Mouse (Mus musculus): Measurements from ENCODE around the gene Smok3a. TPM values are rescaled to one million over a fixed set of nuclear protein-coding genes. Genes with fewer than 3 reads are reported as not detected.
"Not testable (repeated sequence)": the region's sequence is repeated elsewhere in the genome, so short reads cannot be mapped to it uniquely, and the experiment has no call there.

Smok3a gene
- not detected in 2 replicates for polyA plus RNA-seq (2012; rRNA removed)

DNA sequence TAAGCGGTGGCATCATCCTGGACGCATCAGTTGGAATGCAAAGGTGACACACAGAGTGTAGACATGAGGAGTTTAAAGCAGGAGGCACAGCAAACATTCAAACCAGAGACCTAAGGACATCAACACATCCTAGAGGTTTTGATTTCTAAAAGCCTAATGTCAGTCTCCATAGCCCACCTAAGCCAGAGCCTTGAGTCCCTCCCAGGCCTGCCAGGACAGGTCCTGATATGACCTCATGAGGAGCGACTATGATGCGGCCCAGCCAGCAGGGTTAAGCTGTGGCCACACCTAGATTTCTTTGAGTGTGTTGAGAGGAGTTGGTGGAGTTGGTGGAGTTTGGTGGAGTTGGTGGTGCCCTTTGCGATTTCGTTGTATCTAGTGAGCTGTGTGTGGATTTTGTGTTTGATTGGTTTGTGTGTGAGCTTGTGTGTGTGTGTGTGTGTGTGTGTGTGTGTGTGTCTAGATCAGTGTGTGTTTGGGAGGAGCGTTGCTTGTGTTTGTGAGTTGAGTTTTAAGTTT is at the start of gene Smok3a, which contains the start of gene Smok3b:
Gene Smok3a (plus strand): TSS at position 301 of the 519 bp plus-strand sequence.
Gene Smok3b (plus strand): TSS at position 469 of the 519 bp plus-strand sequence.
- not testable (repeated sequence) for DNase-seq (ENCODE audit: low read depth)

DNA sequence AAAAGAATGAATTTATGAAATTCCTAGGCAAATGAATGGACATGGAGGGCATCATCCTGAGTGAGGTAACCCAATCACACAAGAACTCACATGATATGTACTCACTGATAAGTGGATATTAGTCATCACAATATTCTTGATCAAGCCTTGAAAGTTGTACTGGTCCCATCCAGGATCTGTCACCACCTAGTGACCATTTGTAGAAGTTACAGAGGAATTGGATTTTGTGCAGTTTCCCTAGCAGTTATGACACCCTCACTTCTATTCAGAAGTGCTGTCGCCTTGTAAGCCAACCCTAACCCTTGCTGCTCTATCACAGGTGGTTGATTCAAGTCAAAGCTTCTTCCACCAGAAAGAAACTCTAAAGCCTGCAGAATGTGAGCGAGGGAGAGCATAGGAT is 47.9 kb upstream of the Smok3a start:
- no peak for DNase-seq (ENCODE audit: low read depth)
- TF ChIP-seq POLR2A (IDR thresholded peaks at IDR 0.05; ENCODE audit: borderline replicate concordance, extremely low read depth, insufficient read depth, insufficient read length, poor library complexity, severe bottlenecking) = no peak
- no peak for TF ChIP-seq CTCF (IDR thresholded peaks at IDR 0.05; ENCODE audit: borderline replicate concordance, extremely low read depth, insufficient read depth, insufficient read length)

- DNase-seq (ENCODE audit: low read depth) = peak; percentile 18
These were observed 47.3 kb upstream of the Smok3a start for GRCm38 (mm10) chr5:137973738-137974137.

DNA sequence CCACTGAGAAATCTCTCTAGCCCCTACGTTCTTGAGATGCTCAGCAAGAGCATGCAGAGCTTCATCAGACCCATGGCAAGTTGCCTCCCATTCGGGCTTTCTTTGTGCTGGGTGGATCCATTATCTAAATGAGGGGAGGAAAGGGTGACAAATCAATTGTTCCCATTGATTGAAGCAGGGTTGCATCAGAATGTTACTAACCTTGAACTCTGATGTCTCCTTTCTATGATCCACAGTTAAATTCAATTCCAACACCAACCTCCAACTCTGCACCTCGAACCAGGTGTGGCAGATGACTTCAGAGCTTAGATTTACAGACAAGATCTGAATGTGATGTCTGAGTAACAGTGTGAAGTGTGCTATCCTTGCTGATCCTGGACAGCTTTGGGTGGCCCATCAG is 46.3 kb upstream of the Smok3a start:
- no peak for TF ChIP-seq CTCF (IDR thresholded peaks at IDR 0.05; ENCODE audit: borderline replicate concordance, extremely low read depth, insufficient read depth, insufficient read length)
- TF ChIP-seq POLR2A (IDR thresholded peaks at IDR 0.05; ENCODE audit: borderline replicate concordance, extremely low read depth, insufficient read depth, insufficient read length, poor library complexity, severe bottlenecking) = no peak
- DNase-seq (ENCODE audit: low read depth) = no peak

More at GRCm38 (mm10) chr5:137973738-137974137, 47.3 kb upstream of the Smok3a start:
- TF ChIP-seq CTCF (IDR thresholded peaks at IDR 0.05; ENCODE audit: borderline replicate concordance, extremely low read depth, insufficient read depth, insufficient read length) (peak; percentile 34; the same call in 1 of the 2 replicates), POLR2A (IDR thresholded peaks at IDR 0.05; ENCODE audit: borderline replicate concordance, extremely low read depth, insufficient read depth, insufficient read length, poor library complexity, severe bottlenecking) (no peak)

DNA sequence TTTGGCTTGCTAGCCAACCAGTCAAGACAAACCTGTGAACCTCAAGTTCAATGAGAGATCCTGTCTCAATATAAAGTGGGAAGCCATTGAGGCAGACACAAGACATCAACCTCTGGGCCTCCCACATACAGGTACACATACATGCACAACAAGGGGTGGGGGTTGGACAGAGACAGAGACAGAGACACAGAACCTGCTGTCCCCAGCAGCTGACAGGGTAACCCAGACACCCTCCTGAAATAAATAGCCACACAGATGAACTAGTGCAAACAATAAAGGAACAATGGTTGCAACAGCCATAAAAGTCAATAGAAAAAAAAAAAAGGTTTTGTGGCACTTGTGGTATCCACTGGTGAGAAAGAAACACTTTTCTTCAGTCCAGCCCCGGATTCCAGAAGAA is 45.6 kb upstream of the Smok3a start:
- DNase-seq (ENCODE audit: low read depth) = no peak
- TF ChIP-seq CTCF (IDR thresholded peaks at IDR 0.05; ENCODE audit: borderline replicate concordance, extremely low read depth, insufficient read depth, insufficient read length) (no peak), POLR2A (IDR thresholded peaks at IDR 0.05; ENCODE audit: borderline replicate concordance, extremely low read depth, insufficient read depth, insufficient read length, poor library complexity, severe bottlenecking) (no peak)

GRCm38 (mm10) chr5:137977291-137977690 is 43.8 kb upstream of the Smok3a start:
- TF ChIP-seq POLR2A (IDR thresholded peaks at IDR 0.05; ENCODE audit: borderline replicate concordance, extremely low read depth, insufficient read depth, insufficient read length, poor library complexity, severe bottlenecking) (no peak), CTCF (IDR thresholded peaks at IDR 0.05; ENCODE audit: borderline replicate concordance, extremely low read depth, insufficient read depth, insufficient read length) (no peak)
- DNase-seq (ENCODE audit: low read depth) = no peak

GRCm38 (mm10) chr5:137979081-137979480 is 42.0 kb upstream of the Smok3a start:
- TF ChIP-seq CTCF (IDR thresholded peaks at IDR 0.05; ENCODE audit: borderline replicate concordance, extremely low read depth, insufficient read depth, insufficient read length) (no peak), POLR2A (IDR thresholded peaks at IDR 0.05; ENCODE audit: borderline replicate concordance, extremely low read depth, insufficient read depth, insufficient read length, poor library complexity, severe bottlenecking) (no peak)
- DNase-seq (ENCODE audit: low read depth) = no peak

DNA sequence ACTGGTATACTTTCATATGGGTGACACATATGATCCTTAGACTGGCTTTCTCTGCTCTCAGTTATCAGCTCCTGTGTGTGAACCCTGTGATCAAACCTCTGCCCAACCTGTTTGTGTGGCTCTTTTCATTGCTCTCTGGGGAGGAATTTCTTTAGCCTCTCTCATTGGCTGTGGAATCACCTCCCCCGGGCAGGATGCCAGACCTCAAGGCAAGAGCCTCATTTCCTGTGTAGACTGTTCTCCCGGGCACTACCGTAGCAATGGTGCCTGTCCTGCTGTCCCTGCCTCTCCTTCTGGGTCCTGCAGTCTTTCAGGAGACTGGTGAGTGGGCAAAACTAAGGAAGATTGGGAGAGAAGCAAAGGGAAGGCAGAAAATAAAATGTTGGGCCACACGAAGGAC is 39.8 kb upstream of the Smok3a start, which contains the start of gene Azgp1:
Gene Azgp1 (plus strand): TSS at position 221 of the 400 bp plus-strand sequence.
- TF ChIP-seq CTCF (IDR thresholded peaks at IDR 0.05; ENCODE audit: borderline replicate concordance, extremely low read depth, insufficient read depth, insufficient read length) (no peak), POLR2A (IDR thresholded peaks at IDR 0.05; ENCODE audit: borderline replicate concordance, extremely low read depth, insufficient read depth, insufficient read length, poor library complexity, severe bottlenecking) (no peak)
- DNase-seq (ENCODE audit: low read depth) = peak; percentile 0

DNA sequence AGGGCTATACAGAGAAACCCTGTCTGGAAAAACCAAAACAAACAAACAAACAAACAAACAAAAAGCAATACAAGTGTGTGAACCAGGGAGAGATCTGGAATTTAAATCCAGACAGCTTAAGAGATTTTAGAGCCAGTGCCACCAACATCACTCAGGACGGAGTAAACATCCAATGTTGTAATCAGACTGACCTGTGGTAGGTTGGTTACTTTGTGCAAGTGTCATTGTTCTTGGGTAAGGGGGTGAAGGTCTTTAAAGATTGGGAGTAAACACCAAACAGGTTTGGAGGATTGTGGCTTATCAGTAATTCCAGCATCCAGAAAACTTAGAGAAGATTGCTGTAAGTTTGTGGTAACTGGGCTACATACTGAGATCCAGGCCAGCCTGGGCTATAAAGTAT is 34.7 kb upstream of the Smok3a start:
- no peak for DNase-seq (ENCODE audit: low read depth)
- TF ChIP-seq POLR2A (IDR thresholded peaks at IDR 0.05; ENCODE audit: borderline replicate concordance, extremely low read depth, insufficient read depth, insufficient read length, poor library complexity, severe bottlenecking) (no peak), CTCF (IDR thresholded peaks at IDR 0.05; ENCODE audit: borderline replicate concordance, extremely low read depth, insufficient read depth, insufficient read length) (no peak)

DNA sequence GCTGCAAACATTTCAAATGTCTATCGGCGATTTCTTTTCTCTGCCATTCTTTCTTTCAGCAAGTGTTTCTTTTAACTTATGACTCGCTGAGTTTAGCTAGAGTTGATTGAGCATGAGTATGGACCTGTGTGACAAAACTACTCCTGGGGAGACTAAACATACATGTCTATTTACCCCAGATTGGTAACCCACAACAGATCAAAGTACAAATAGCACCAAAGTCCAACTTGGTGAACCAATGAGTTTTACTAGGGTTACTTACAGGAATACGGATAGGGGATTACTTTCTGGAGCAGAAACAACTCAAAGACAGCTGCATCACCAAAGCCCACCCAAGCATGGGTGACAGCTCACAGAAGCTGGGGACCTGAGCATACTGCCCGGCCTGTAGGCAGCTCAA is 11.6 kb upstream of the Smok3a start:
- no peak for TF ChIP-seq CTCF (IDR thresholded peaks at IDR 0.05; ENCODE audit: borderline replicate concordance, extremely low read depth, insufficient read depth, insufficient read length)
- TF ChIP-seq POLR2A (IDR thresholded peaks at IDR 0.05; ENCODE audit: borderline replicate concordance, extremely low read depth, insufficient read depth, insufficient read length, poor library complexity, severe bottlenecking) = no peak
- DNase-seq (ENCODE audit: low read depth) = no peak

- TF ChIP-seq POLR2A (IDR thresholded peaks at IDR 0.05; ENCODE audit: borderline replicate concordance, extremely low read depth, insufficient read depth, insufficient read length, poor library complexity, severe bottlenecking) (no peak), CTCF (IDR thresholded peaks at IDR 0.05; ENCODE audit: borderline replicate concordance, extremely low read depth, insufficient read depth, insufficient read length) (no peak)
- DNase-seq (ENCODE audit: low read depth) = no peak
These were observed 8.7 kb upstream of the Smok3a start for GRCm38 (mm10) chr5:138012382-138012781.

GRCm38 (mm10) chr5:138016530-138016929 is 4.5 kb upstream of the Smok3a start:
- TF ChIP-seq POLR2A (IDR thresholded peaks at IDR 0.05; ENCODE audit: borderline replicate concordance, extremely low read depth, insufficient read depth, insufficient read length, poor library complexity, severe bottlenecking) = no peak
- TF ChIP-seq CTCF (IDR thresholded peaks at IDR 0.05; ENCODE audit: borderline replicate concordance, extremely low read depth, insufficient read depth, insufficient read length) = no peak
- no peak for DNase-seq (ENCODE audit: low read depth)

Data from brain, embryonic 14.5 days (tissue).